Mouse (Mus musculus): ENCODE results near the gene AU021092.
A peak's percentile ranks its signal among the peaks of the same experiment; 100 is the strongest.
"Not testable (repeated sequence)": the region's sequence is repeated elsewhere in the genome, so short reads cannot be mapped to it uniquely, and the experiment has no call there.

AU021092 gene

DNA sequence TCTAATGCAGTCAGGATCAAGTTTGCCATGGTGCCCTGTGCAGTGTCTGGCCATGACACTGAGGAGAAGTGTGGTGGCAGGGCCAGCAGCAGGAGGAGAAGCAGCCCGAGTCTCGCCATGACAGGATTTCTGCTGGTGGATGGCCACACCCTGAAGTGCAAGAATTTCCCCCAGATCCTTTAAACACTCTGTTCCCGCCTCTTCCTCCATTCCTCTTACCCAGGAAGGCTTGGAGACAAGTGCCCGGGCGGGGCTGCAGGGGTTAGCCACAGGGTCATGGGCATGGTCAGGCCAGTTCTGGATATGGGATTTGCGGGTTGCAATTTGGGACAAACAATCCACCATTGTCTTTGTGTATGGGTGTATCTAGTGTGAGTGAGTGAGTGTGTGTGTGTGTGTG, at the start of gene AU021092:
Gene AU021092, minus strand, starts transcription at position 160 of the 400 bp plus-strand sequence.
- no peak for DNase-seq (ENCODE audit: low read depth)

DNA sequence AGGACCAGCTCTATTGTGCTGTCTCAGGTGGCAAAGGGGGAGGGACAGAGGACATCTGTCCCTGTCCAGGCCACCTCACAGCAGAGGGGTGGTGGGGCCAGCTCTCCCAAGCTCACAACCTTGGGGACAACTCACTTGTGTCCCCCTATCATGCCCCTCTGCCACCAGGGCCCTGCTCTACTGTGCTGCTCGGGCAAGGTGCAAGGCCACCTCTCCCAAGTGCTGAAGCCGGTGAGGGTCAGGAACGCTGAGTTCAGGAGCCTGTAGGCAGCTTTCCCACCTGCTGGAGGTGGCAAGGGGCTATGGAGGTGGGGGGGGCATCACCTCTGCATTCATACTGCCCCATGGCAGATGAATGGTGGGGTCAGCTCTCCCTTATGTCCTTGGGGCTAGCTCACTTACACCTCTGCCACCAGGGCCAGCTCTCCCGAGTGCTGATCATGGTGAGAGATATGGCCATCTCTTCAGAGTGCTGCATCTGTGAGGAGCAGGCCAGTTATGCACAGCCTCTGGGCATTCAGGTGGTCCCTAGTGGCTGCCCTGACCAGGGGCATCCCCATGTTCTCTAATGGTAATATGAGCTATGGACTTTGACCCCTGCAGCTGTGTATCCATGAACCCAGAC, 49.4 kb upstream of the AU021092 start:
- no peak for DNase-seq (ENCODE audit: low read depth)

DNA sequence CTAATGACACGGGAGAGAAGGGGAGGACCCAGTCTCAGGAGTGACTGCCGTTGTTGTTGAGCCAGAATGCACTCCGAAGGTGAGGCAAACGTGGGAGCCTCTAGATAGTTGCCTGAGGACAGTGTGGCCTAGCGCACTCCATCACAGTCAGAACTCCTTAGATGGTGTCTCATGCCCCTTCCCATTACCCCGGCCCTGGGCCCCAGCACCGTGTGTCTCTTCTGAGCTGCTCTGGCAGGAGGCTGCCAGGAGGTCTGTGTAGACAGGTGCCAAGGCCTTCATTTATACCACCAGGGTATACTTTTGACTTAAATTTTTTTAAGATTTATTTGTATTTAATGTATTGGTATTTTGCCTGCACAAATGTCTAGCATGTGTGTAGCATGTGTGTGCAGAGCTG, 41.8 kb upstream of the AU021092 start:
- DNase-seq (ENCODE audit: low read depth), result no peak

DNA sequence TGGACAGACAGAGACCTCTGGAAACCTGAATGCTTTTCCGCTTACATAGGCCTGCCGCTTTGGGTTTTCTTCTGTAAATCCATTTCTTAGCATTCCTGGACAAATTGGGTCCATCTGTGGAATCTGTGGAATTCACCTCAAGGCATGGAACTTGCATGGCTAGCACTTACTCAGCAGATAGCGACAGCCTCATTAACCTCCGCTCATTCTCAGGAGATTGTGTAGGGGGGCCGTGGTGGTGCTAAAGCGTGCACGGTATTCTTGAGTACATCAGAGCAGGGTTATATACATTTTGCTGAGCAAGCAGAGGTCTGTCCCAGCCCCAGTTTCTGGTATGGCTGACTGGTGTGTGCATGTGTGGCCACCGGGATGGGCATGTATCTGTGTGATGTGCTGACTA, 41.1 kb upstream of the AU021092 start:
- no peak for DNase-seq (ENCODE audit: low read depth)

DNA sequence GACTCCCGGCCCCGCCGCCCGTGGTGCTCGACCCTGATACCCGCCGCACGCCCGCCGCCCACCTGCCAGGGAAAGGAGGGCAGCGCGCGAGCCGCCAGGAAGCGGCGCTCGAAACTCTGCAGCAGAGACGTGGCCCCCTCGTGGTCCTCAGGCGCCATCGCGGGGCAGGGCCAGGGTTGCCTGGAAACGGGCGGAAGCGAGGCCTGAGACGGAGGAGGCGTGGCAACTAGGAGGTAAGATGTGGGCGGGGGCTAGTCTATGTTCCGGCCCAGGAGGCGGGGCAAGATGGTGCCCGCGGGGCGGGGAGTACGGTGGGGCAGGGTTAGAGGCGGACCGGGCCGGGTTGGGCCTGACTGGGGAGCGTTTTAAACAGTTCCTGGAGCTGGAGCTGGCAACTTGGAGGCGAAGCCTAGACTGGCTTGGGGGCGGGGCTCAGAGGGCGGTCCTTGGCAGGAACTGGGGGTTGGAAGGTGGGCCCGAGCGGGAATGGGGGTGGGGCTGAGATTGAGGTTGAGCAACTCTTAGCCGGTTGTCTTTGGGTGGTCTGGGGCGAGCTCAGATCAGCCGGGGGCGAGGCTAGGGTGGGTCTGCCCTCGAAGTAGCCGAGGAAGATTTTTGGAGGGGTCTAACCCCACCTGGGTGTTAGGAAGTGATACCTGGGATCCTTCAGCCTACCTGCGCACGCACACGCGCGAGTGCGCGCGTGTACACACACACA, 33.8 kb upstream of the AU021092 start, which contains the start of gene Eef2kmt:
Gene Eef2kmt, minus strand, starts transcription at position 205 of the 718 bp plus-strand sequence.
- DNase-seq (ENCODE audit: low read depth), result peak; percentile 96

DNA sequence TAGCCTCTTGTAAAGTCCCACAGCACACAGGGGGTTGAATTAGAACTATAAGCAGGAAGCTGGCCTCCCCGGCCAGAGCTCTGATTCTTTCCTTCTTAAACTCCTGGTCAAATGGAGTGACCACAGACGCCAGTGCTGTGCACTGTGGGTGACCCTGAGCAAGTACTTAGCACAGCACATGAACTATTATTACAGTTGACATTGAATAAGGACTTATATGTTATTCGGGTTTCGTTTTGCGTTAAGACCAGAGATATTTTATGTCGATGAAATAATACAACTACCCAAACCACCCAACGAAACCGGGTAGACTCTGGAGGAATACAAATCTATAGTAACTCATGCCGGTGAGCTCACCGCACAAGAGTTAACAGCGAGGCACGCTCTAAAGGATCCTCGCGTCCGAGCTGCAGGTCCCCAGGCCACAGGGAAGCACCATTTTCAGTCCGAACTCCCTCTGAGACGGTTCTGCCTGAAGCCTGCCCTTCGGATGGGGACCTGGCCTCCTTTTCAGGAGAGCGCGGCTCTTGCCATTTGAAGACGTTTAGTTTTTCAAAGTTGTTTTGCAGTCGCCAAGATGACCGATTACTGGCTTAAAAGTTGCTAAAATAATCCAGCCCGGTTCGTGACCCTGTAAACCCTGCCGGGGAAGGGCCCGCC, 33.1 kb upstream of the AU021092 start:
- no peak for DNase-seq (ENCODE audit: low read depth)

DNA sequence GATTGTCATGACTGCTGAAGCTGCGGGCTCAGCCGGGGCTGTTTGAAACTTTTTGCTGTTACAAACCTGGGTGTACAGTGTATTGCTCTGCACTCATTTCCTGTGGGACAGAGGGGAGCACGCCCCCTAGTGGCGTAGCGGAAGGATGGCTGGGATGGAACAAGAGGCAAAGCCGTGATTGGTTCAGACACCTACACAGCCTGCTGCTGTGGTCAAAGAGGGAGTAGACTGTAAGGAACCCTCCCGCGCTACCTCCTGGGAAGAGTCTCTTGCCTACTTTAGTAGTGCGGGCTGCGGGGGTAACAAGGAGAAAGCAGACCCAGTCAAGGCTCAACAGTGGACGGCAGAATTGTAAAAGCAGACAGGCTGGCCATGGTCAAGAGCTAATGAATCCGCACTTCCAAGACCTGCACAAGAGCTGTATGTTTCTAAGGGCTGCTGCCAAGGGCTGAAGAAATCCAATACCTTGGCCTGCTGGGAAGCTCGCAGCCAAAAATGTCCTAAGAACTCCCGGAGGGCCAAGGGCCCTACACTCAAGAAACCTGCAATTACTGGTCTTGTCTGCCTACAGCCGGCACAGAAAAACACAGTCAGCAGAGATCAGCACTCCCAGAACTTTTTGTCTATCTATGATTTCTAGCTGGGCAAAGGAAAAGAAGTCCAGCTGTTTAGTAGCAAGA, 32.4 kb upstream of the AU021092 start:
- DNase-seq (ENCODE audit: low read depth), result peak; percentile 79

DNA sequence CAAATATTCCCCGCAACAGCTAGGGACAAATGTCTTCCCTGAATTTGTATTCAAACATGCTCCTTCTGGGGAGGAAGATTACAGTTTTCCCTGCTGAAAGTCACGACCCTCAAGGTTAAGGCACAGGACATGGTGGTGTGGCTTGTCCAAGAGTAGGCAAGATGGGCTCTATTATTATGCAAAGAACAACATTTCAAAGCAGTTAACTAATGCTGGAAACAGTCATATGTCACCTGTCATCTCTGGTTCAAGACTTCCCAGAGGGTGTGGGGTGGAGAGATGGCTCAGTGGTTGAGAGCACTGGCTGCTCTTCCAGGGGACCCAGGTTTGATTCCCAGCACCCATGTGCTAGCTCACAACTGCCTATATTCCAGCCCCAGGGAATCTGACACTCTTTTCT, 30.2 kb upstream of the AU021092 start:
- DNase-seq (ENCODE audit: low read depth), result no peak

DNA sequence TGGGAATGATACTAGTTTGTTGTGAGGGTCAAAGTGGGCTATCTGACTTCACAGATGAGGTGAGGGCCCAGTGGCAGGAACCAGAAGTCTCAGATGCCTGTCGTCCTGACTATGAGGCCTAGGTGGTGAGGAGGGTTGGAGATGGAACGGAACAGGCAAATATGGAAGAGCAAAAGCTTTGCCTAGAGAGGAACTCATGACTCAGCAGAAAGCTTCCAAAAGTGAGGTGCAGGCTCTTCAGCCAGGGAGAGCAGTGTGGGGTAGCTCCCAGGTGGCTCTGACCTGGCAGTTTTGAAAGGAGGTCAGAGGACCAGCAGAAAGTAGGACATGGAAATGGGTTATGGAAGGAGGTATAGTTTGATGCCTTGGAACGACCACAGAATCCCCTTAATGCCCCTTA, 28.8 kb upstream of the AU021092 start:
- DNase-seq (ENCODE audit: low read depth), result no peak

DNA sequence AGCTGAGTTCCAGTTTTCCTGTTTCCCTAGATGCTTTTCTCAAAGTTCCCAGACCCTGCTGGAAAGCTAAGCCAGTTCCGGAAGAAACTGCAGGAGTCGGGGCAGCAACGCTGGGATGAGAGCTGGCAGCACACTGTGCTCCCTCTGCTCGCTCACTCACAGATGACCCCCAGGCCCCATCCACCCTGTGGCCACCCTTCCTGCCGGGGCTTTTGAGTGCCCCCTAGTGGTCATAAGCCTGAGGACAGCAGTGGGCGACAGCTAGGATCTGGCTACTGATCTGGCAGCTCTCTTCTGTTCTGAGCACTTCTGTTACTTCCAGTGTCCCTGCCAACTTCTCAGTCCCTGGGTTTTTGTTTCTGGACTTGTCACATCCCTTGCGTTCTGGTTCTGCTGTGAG, 22.3 kb upstream of the AU021092 start:
- peak; percentile 3 for DNase-seq (ENCODE audit: low read depth)

DNA sequence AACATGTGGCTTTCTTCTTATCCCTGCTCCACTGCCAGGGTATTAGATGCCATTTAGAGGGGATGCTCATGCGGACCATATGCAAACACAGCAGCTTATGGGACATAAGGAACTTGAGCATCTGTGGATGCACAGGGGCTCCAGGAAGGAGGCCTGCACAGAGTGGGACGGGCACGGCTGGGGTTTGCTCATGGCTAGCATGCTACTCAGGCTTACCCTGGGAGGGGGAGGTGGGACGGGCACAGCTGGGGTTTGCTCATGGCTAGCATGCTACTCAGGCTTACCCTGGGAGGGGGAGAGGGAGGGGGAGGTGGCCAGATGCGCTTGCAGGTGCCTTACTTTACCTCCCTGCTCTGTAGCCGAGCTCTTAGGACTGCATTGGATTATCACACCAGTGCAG, 20.8 kb upstream of the AU021092 start:
- no peak for DNase-seq (ENCODE audit: low read depth)

DNA sequence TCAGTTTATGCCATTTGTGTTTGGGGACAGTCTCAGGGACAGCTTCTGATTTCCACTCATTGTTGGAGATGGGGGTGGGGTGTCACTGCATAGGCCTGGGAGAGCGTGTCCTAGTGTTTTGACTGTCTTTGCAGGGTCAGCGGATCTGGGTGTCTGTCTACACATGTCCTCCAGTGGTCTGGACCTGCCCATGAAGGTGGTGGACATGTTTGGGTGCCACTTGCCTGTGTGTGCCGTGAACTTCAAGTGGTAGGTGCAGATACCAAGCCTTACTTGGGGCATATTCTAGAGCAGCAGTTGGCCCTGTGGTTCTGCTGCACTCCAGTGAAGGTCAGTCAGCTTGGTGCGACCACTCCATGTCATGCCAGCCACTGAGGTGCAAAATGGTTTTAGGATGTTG, 20.3 kb upstream of the AU021092 start:
- DNase-seq (ENCODE audit: low read depth), result no peak

DNA sequence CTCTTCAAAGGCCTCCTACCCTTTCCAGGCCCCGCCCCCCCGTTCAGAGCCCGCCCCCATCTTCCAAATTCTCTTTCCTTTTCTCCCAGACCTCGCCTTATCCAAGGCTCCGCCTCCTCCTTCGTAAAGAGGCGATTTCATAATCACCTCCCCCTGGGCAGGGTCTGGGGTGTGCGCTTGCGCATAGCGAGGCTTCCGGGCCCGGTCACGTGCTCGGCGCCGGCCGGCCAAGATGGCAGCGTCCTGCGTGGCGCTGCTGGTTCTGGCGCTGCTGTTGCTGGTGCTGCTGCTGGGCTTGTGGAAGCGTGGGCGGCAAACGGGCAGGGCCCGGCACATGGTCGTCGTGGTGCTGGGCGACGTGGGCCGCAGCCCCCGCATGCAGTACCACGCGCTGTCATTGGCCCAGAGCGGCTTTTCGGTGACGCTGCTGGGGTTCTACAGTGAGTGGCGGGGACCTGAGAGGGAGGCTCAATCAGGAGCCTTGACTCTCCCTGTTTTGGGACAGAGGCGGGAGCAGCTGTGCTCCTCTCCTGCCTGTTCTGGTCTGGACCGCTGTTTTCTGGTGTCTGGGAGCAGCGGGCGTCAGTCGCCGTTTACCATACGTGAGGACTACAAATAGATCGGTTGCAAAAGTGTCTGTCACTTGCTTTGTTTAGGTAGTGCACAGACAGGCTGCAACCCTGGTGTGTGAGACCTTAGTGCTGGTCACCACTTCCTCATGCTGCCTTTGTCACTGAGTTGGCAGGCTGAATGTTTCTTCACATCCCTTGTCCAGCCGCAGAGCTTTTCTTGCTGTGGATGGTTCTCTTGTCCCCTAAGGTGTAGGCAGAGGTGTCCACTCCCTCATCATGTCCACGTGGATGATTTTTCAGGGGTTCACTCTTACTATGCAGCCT, 11.6 kb upstream of the AU021092 start, which contains the start of gene Alg1:
Gene Alg1, plus strand, starts transcription at position 204 of the 896 bp plus-strand sequence.
- DNase-seq (ENCODE audit: low read depth), result peak; percentile 90

DNA sequence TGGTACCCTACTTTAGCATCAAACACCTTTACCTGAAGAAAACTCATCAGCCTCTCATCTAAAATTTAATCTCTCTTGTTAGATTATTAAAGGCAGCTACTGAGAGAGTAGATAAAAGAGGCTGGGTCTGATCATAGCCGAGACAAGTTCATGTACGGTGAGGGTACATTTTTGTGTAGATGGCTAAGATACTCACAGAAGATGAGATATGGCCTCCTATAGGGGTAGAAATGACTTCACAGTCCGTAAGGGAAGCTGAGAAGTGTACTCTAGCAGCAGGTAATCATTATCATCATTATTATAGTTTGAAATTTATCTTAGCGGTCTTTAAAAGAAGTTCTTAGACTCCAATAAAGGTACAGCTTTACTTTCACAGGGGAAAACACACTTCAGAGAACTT, 10.9 kb upstream of the AU021092 start:
- DNase-seq (ENCODE audit: low read depth), result no peak

DNA sequence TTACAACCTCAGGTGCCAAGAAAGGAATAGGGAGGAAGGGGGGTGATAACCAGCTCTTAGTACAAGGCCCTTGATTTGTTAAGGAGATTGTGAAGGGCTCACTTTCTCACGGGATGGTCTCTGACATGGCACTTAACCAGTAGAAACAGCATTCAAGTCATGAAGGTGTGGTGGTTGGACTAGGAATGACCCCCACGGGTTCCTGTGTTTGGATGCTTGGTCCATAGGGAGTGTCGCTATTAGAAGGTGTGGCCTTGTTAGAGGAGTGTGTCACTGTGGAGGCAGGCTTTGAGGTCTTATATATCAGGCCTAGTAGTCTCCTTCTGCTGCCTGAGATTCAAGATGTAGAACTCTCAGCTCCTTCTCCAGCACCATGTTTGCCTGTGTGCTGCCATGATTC, 6.0 kb upstream of the AU021092 start:
- not testable (repeated sequence) for DNase-seq (ENCODE audit: low read depth)

DNA sequence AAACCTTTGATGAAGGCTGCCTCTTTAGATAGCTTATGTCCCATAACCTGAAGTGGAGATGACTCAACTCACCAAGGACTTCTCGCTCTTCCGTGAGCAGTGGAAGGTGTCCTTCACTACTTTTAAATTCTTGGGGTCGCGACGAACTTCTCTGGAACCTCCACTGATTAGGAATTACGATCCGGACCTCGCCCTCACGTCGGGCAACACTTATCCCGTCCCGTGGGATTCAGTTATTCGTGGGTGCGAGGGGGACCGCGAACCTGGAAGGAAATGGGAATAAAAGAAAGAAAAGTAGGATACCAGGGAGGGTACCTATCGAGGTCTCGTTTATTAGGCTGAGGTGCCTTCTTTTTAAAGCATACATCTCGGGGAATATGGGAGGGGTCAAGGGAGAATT, 5.4 kb upstream of the AU021092 start:
- not testable (repeated sequence) for DNase-seq (ENCODE audit: low read depth)

DNA sequence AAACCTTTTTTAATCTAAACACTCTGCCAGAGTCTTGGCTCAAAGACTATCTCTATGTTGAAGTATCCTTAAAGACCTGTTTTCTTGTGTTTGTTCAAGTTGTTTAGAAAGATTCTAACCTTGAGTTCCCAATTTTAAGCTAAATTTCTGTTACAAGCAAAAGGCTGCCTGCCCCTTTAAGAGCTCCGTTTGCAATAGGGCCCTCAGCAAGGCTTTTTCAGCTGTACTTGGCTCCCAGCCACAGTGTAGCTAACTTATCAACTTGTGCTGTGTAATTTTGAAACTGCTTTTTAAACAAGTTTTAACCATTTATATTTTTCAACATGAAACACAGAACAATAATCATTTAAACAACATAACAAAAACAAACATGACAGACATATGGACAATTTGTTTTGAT, 4.4 kb upstream of the AU021092 start:
- DNase-seq (ENCODE audit: low read depth), result not testable (repeated sequence)

DNA sequence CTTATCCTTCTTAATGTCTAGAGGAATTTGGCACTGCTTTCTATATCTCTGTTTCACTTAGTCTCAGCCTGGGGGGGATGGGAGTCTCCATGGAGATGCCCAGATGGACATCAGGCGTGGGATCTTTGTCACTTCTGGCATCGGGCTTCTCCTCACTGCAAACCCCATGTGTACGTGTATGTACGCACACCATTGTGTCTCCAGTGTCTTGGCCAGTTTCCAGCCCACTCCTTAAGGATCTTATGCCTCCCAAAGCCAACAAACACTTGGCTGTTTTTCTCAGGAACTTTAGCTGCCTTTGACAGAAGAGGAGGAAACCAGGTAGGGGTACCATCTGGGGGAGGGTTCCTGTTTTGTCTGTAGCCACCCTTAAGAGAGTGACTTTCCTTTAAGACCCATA, 696 bp downstream of the AU021092 start:
- no peak for DNase-seq (ENCODE audit: low read depth)

DNA sequence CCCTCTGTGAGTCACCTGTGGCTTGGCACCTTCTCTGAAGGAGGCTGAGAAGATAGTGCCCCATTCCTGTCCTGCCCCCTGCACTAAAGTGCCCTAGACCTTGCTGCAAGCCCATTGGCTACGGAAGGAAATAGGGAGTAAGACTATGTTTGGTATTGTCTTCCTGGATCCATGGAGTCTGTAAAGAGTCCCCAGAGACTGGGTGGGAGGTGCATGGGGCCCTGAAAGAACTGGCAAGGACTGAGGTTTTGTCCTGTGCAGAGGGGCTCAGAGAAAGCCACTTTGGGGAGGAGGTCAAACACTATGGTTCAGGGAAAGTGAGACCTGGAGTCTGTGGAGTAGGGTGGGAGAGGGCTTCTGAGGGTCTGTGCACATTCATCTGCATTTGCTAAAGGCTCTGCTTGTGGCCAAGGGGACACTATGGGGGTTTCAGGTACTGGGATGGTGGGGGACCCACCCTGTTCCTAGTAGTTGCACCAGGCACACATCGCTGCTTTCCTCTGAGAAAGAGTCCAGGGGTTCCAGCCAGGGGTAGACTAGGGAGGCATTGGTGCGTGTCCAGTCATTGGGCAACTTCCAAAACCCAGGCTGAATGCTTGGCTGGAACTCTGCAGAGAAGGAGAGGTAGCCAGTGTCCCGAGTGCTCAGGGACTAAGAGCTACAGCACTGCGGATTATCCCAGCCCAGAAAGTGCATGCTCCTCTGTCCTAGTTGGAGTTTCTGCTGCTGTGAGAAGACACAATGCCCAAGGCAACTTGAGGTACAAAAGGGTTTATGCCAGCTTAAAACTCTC, 4.6 kb downstream of the AU021092 start:
- DNase-seq (ENCODE audit: low read depth), result no peak

DNA sequence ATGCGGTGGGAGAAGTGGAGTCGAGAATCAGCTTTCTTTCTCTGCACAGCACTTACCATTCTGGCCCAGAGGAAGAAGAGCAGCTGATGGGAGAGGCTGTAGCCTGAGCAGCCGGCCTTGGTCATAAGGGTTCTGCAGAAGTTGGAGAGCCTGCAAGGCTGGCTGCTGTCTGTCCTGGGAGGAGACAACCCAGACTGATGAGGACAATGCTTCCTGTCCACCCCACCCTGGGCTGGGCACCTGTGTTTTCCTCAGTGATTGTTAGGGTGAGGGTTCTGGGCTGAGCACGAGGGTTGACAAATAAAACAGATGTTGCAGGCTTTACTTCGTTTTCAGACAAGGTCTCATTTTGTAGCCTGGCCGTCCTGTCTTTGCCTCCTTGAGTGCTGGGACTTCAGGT, 5.4 kb downstream of the AU021092 start:
- DNase-seq (ENCODE audit: low read depth), result no peak

DNA sequence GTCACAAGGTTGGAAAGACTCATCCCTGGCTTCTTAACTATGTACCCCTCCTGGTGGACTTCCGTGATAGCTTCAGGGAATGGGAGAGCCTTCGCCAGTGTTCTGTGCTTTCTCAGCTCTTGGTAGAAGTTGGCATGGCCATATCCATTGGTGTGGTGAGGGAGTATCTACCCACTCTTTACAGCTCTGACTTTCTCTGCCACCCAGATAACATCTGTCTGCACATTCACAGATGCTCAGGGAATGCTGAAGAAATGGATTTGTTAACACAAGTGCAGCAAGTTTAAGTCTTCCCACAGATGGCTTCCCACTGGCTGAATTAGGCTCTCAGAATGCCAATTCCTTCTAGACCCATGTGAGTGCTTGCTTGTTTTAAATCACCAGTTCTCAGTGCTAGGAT, 8.0 kb downstream of the AU021092 start:
- no peak for DNase-seq (ENCODE audit: low read depth)
